Mouse (Mus musculus) kidney, adult 2 months (tissue): ENCODE results near the gene Inhbe.

Experiments
- CTCF ChIP-seq: fragments of 200-500 bp; conservative IDR thresholded peaks from 2 replicates; pipeline ENCODE4 v1.5.1; 2011; ENCODE audit warnings: low read depth, mild to moderate bottlenecking, control low read depth, low read length, moderate library complexity, mixed read lengths; ENCODE audit not compliant: insufficient read depth, insufficient read length
- POLR2A ChIP-seq: fragments of 200-500 bp; IDR thresholded peaks from one replicate; pipeline ENCODE4 v1.6.1; 2011; ENCODE audit warnings: low read depth, low read length, control low read depth

GRCm38 (mm10) chr10:127355336-127355735 lies 1.1 kb upstream of the Inhbe start:
- TF ChIP-seq POLR2A (no peak), CTCF (no peak)
